Mouse (Mus musculus): ENCODE measurements at regions not wholly inside any gene's neighbourhood (a gene's known extent, or its start where the extent isn't known, plus 50 kb on each side); places are given as distances from the start of the nearest gene placed in this dataset.

DNA sequence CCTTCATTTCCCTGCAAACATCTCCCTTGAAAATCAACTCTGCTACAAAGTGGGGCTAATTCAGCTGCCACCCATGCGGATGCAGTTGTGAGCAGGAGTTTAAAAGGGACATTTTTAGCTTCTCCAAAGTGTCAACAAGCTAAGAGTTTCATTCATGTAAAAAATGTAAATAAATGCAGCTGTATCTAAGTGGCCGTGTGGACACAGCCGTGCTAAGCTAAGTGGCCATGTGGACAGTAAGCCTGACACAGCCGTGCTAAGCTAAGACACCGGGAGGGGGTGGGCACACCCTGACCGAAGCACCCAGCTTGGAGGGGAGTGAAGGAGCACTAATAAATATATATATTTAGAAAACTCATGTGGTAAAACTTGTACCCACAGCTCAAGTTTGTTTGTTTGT is 52.6 kb upstream of the Cnih3 start:
- DNase-seq (ENCODE audit: low read depth, low spot score), result no peak

DNA sequence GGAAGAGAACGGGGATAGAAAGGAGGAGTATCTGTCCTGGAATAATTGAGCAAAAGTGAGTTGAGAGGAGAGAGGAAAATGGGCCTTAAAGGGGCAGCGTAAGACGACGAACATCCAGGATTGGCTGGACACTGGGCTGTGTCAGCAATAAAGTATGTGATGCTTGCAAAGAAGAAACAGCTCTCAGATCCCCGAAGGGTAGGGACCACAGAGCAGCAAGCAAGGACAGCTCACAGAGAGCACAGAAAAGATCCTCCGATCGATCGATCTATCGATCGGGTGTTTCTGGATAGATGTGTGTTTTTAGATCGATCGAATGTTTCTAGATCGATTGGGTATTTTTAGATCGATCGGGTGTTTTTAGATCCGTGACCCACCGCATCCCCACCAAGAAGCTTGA is 50.3 kb upstream of the Cnih3 start:
- no peak for DNase-seq (ENCODE audit: low read depth, low spot score)
